Mouse (Mus musculus) CH12.LX (cell line): ENCODE measurements at regions not wholly inside any gene's neighbourhood (a gene's known extent, or its start where the extent isn't known, plus 50 kb on each side); places are given as distances from the start of the nearest gene placed in this dataset.

Source experiments
- DNase-seq: peaks from one replicate; pipeline ENCODE4 v3.0.0-alpha.2; 2013; ENCODE audit errors: extremely low read depth
- H3K27ac ChIP-seq: 2 replicates; pipeline ENCODE4 v1.5.1; 2012; ENCODE audit warnings: low read depth, mild to moderate bottlenecking, control low read depth, moderate library complexity; ENCODE audit not compliant: insufficient read depth
- H3K27me3 ChIP-seq: replicated peaks from 2 replicates; pipeline ENCODE3; 2012; ENCODE audit warnings: inconsistent platforms
- H3K36me3 ChIP-seq, 2 experiments: replicated peaks in 1 of 2; 2 replicates each; pipeline versions ENCODE3 to v1.6.1; 2012; ENCODE audit warnings: inconsistent platforms in 1 of 2, low read length in 1 of 2, mild to moderate bottlenecking in 1 of 2, mixed read lengths in 1 of 2, moderate library complexity in 1 of 2; ENCODE audit not compliant: control insufficient read depth in 1 of 2, insufficient read depth in 1 of 2
- H3K4me1 ChIP-seq, 2 experiments: 2 replicates each; pipeline ENCODE4 v1.6.1; 2012; ENCODE audit warnings: inconsistent platforms in 1 of 2, moderate library complexity in 1 of 2; ENCODE audit not compliant: insufficient read depth in 2 of 2, control insufficient read depth in 1 of 2
- H3K4me2 ChIP-seq: 2 replicates; pipeline ENCODE4 v1.6.1; 2012; ENCODE audit warnings: low read depth, mild to moderate bottlenecking, control low read depth; ENCODE audit not compliant: poor library complexity, insufficient read depth, severe bottlenecking
- H3K4me3 ChIP-seq, 3 experiments: fragments of 150-350 bp in 1 of 3; sonication (generic) in 1 of 3; replicated peaks in 1 of 3; 2 replicates each; pipeline versions ENCODE3 to v1.5.1; 2011 to 2012; ENCODE audit warnings: low read depth in 2 of 3, low read length in 2 of 3, mild to moderate bottlenecking in 2 of 3, moderate library complexity in 2 of 3, control low read depth in 1 of 3, improper control_type of control experiment in 1 of 3, inconsistent platforms in 1 of 3, mixed read lengths in 1 of 3; ENCODE audit not compliant: poor library complexity in 1 of 3
- H3K79me2 ChIP-seq: replicated peaks from 2 replicates; pipeline ENCODE4 v1.6.1; 2012; ENCODE audit warnings: mild to moderate bottlenecking, moderate library complexity; ENCODE audit not compliant: control insufficient read depth, poor library complexity, insufficient read depth, severe bottlenecking; ENCODE audit errors: extremely low read depth
- H3K9ac ChIP-seq: 2 replicates; pipeline ENCODE4 v1.6.1; 2012; ENCODE audit warnings: low read depth, mild to moderate bottlenecking, control low read depth, moderate library complexity; ENCODE audit not compliant: insufficient read depth
- H3K9me3 ChIP-seq: replicated peaks from 2 replicates; pipeline ENCODE3; 2012; ENCODE audit warnings: low read length, inconsistent platforms, mixed read lengths
- CHD2 ChIP-seq: IDR thresholded peaks from 2 replicates; pipeline ENCODE4 v1.6.1; 2011; ENCODE audit warnings: low read length, improper control_type of control experiment
- E2F4 ChIP-seq: IDR thresholded peaks from 2 replicates; pipeline ENCODE4 v1.6.1; 2011; ENCODE audit warnings: low read depth, low read length, improper control_type of control experiment; ENCODE audit not compliant: insufficient replicate concordance
- EP300 ChIP-seq: IDR thresholded peaks from 2 replicates; pipeline ENCODE4 v1.6.1; 2011; ENCODE audit warnings: low read length, improper control_type of control experiment
- IRF4 ChIP-seq: IDR thresholded peaks from 2 replicates; pipeline ENCODE4 v1.6.1; 2014; ENCODE audit warnings: low read depth, mild to moderate bottlenecking, inconsistent platforms, low read length, improper control_type of control experiment
- JUN ChIP-seq: IDR thresholded peaks from 2 replicates; pipeline ENCODE4 v1.6.1; 2011; ENCODE audit warnings: low read depth, mild to moderate bottlenecking, low read length, improper control_type of control experiment, moderate library complexity; ENCODE audit not compliant: insufficient read depth
- JUND ChIP-seq: conservative IDR thresholded peaks from 2 replicates; pipeline ENCODE4 v1.6.1; 2011; ENCODE audit warnings: low read depth, low read length, improper control_type of control experiment
- MAFK ChIP-seq: IDR thresholded peaks from 2 replicates; pipeline ENCODE4 v1.6.1; 2011; ENCODE audit warnings: low read length, improper control_type of control experiment; ENCODE audit not compliant: insufficient replicate concordance
- MAZ ChIP-seq: IDR thresholded peaks from 2 replicates; pipeline ENCODE4 v1.6.1; 2012; ENCODE audit warnings: low read depth, mild to moderate bottlenecking, inconsistent platforms, low read length, improper control_type of control experiment, moderate library complexity
- MYC ChIP-seq: IDR thresholded peaks from 2 replicates; pipeline ENCODE4 v1.6.1; 2011; ENCODE audit warnings: low read depth, mild to moderate bottlenecking, improper control_type of control experiment, low read length
- PAX5 ChIP-seq: IDR thresholded peaks from 2 replicates; pipeline ENCODE4 v1.6.1; 2012; ENCODE audit warnings: low read length, inconsistent platforms, mixed read lengths
- POLR2A ChIP-seq: IDR thresholded peaks from 2 replicates; pipeline ENCODE4 v1.6.1; 2011; ENCODE audit warnings: low read depth, mild to moderate bottlenecking, improper control_type of control experiment, low read length
- RAD21 ChIP-seq: IDR thresholded peaks from 2 replicates; pipeline ENCODE4 v1.6.1; 2011; ENCODE audit warnings: low read depth, mild to moderate bottlenecking, low read length, improper control_type of control experiment, moderate library complexity
- RCOR1 ChIP-seq: conservative IDR thresholded peaks from 2 replicates; pipeline ENCODE4 v1.6.1; 2012; ENCODE audit warnings: low read depth, mild to moderate bottlenecking, inconsistent platforms, low read length, improper control_type of control experiment
- SIN3A ChIP-seq: IDR thresholded peaks from 2 replicates; pipeline ENCODE4 v1.6.1; 2012; ENCODE audit warnings: low read length, improper control_type of control experiment, inconsistent platforms
- TBP ChIP-seq: conservative IDR thresholded peaks from 2 replicates; pipeline ENCODE4 v1.6.1; 2011; ENCODE audit warnings: low read depth, low read length, improper control_type of control experiment
- UBTF ChIP-seq: IDR thresholded peaks from 2 replicates; pipeline ENCODE4 v1.6.1; 2012; ENCODE audit warnings: low read depth, mild to moderate bottlenecking, inconsistent platforms, low read length, improper control_type of control experiment, moderate library complexity
- USF1 ChIP-seq: IDR thresholded peaks from 2 replicates; pipeline ENCODE4 v1.6.1; 2014; ENCODE audit warnings: low read depth, mild to moderate bottlenecking, inconsistent platforms, low read length, improper control_type of control experiment
- USF2 ChIP-seq: conservative IDR thresholded peaks from 2 replicates; pipeline ENCODE4 v1.6.1; 2011; ENCODE audit warnings: low read depth, low read length, improper control_type of control experiment
- ZC3H11A ChIP-seq: IDR thresholded peaks from 2 replicates; pipeline ENCODE4 v1.6.1; 2012; ENCODE audit warnings: low read depth, mild to moderate bottlenecking, inconsistent platforms, low read length, improper control_type of control experiment
- dilution Hi-C: fragments of 300-500 bp; cut with MboI; formaldehyde crosslinking; loops from 2 replicates; pipeline ENCODE4 v1.14.3; 2020; ENCODE audit warnings: low sequenced_read_pairs; ENCODE audit not compliant: extremely low pct_unique_long_range_greater_than_20kb, extremely low pct_ligation_motif_present
- in situ Hi-C: fragments of 300-500 bp; cut with MboI; formaldehyde crosslinking; loops from 3 replicates; pipeline ENCODE4 v1.14.3; 2019; ENCODE audit warnings: low sequenced_read_pairs, low pct_ligation_motif_present, low pct_unique_long_range_greater_than_20kb, mixed read lengths

DNA sequence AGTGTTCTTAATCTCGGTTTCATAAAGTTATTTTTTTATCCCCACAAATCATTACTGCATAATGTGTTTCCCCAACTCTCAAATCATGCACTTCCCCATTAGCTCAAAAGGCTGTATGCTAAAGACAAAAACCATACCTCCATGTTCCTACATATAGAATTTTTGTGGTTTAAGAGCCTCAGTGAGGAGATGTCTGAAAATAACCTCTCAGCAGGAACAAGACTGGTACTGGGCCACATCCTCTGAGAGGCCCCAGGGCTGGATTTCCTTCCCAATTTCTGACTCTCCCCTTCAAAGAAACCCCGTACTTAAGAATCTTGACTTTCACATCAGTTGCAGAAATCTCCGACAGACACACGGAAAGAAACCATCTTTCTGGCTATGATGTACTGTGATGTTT, 580.7 kb upstream of the Nox3 start:
- no peak for DNase-seq
- Histone ChIP-seq H3K4me3 (no peak overlapping the region), H3K27ac (no peak overlapping the region)

DNA sequence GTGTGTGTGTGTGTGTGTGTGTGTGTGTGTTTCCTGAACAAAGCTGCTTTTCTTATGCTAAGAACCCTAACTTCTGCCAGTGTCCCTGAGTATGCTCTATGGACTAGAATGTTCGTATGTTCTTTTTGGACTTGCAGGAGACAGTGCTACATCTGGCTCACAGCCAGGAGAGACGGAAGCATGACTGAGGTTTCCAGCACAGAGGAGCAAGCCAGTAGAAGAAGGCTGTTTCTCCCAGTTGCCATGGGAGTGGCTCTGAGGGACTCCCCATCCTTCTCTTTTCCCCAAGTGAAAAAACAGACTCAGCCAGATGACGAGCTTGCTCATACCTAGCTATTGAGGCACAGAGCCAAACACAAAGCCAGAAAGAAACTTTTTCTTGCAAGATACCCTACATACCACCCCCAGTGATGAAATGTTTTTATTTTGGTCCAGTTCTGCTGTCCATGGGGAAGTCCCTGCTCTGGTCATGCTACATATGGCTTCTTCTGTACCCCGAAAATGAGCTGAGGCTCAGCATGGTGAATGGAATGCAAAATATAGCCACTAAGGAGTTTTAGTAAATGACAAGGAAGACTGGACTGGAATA, 582.3 kb upstream of the Nox3 start:
- no peak for DNase-seq
- no peak overlapping the region for H3K27ac ChIP-seq
- no peak overlapping the region for H3K9ac ChIP-seq
- H3K36me3 ChIP-seq, result no peaks in the 10 kb centered on the region
- no peaks in the 10 kb centered on the region for H3K27me3 ChIP-seq
- TF ChIP-seq CHD2 (no peak), MAFK (no peak), JUND (no peak), MYC (no peak), SIN3A (no peak), IRF4 (no peak), EP300 (no peak), MAZ (no peak), RAD21 (no peak), UBTF (no peak), USF1 (no peak), USF2 (no peak), JUN (no peak), ZC3H11A (no peak)
- no peak overlapping the region for H3K4me3 ChIP-seq
- peaks cover 0 to 12% of the 10 kb centered on the region in 2 experiments; a peak in 2 of 4 replicates for H3K4me1 ChIP-seq
- no peaks in the 10 kb centered on the region for H3K9me3 ChIP-seq
- dilution Hi-C loops (no loop called here), in situ Hi-C loops (no loop called here)
- H3K79me2 ChIP-seq, result no peaks in the 10 kb centered on the region
- no peak overlapping the region for H3K4me2 ChIP-seq

More for the DNA sequence above, 580.7 kb upstream of the Nox3 start:
- Histone ChIP-seq H3K79me2 (no peaks in the 10 kb centered on the region), H3K9me3 (no peaks in the 10 kb centered on the region), H3K4me1 (peaks cover 0 to 12% of the 10 kb centered on the region in 2 experiments; a peak in 2 of 4 replicates), H3K36me3 (no peaks in the 10 kb centered on the region), H3K4me2 (no peak overlapping the region), H3K27me3 (no peaks in the 10 kb centered on the region), H3K9ac (no peak overlapping the region)
- no peak for TF ChIP-seq E2F4
- no peak for TF ChIP-seq JUND
- no peak for TF ChIP-seq POLR2A
- TF ChIP-seq UBTF, result no peak
- TF ChIP-seq IRF4, result no peak
- TF ChIP-seq TBP, result no peak
- TF ChIP-seq RCOR1, result no peak
- no peak for TF ChIP-seq SIN3A
- TF ChIP-seq MAZ, result no peak
- TF ChIP-seq RAD21, result no peak
- no peak for TF ChIP-seq ZC3H11A
- TF ChIP-seq PAX5, result no peak
- in situ Hi-C loops, result no loop called here
- dilution Hi-C loops, result no loop called here
